Mouse (Mus musculus): ENCODE data around the gene Papln.
A peak's percentile ranks its signal among the peaks of the same experiment; 100 is the strongest.

Papln gene

DNA sequence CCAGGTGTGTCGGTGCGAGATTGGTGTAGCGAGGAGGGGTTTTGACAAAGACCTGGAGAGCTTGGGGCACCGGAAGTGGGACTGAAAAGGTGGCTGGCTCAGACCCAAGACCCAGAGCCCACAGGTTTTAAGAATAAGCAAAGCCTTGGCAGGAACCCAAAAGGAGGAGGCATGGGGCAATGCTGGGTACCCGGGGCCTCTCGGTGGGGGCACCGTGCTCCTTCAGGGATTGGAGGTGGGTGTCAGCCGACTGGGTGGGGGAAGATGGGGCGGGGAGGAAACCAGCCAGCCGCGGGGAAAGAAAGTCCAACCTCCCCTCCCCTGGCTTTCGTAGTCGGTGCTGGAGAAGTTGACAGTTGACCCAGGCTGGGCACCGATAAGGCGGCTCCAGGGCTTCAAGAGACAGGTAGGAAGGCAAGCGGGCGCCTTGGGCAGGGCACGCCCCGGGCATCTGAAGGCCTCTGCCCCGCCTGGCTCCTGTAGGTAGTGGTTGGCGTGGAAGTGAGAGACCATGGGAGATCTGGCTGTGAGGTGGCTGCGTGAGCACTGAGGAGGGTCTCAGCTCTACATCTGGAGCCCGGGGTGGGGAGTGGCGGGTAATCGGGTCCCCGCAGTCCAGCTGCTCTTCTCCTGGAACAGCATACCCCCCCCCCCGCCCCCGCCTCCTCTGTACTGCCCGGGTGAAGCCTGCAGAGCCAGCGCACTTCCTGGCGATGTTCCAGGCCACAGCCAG lies at the start of gene Papln:
Gene Papln (plus strand): TSS at position 324 of the 733 bp plus-strand sequence.
- no peak for DNase-seq (ENCODE audit: low spot score)

DNA sequence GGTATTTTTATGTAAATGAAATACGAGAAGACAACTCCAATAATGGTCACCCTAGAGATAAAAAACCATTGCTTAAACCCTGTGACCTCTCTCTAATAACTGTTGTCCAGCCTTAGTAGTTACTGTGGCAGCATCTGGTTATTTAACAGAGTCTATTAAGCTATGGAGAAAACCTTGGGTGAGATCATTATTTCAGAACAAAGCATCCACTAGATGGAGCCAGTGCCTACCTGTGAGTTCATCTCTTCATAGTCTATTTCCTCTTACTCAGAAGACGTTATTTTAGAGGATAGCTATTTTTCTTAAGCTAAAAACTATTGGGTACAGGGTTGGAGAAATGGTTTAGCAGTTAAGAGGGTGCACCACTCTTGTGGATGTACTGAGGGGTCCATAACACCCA lies 49.7 kb upstream of the Papln start:
- DNase-seq (ENCODE audit: low spot score) = no peak

DNA sequence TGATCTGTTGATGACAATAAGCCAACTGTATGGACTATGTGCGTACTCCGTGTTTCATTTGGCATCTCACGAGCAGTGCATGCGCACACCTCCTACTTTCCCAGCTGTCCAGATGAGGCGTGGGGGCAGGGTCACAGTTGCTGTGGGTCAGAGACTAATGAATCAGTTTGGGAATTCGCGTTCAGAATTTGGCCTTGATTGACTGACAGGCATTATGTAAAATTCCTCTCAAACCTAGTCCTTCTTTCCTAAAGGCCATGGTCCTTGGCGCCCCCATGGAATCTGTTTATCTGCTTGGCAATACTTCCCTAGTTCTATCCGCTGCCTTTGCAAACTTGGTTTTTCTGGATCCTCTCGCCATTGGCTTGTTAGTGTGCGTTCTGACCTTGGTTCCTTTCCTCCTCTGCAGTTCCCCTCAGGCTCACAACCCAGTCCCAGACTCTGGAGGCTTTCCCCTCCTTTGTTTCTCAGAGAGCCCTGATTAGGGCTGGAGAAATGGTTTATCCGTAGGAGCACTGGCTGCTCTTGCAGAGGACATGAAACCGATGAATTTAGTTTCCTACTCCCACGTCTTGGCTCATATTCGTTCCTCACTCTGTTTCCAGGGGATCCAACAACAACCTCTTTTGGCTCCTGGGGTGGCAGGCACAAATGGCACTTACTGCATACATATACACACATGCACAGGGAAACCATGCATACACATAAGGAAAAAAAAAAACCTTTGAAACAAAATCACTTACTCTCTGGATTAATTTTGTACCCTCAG lies 46.8 kb upstream of the Papln start:
- DNase-seq (ENCODE audit: low spot score) = peak; percentile 48

DNA sequence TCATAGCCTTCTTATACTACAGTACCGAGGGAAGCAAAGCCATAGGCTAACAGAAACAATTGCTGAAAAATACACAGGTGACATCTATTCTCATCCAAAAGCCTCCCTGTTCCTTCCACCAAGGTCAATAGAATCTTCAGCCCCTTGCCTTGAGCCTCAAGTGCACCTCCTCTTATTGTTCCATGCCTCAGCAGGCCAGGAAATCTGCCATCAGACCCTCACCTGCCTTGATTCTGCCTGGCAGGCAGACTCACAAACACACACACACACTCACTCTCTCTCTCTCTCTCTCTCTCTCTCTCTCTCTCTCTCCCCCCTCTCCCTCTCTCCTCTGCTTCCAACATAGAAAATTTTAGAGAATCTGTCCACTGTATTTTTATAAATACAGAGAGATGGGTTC lies 44.0 kb upstream of the Papln start:
- DNase-seq (ENCODE audit: low spot score) = no peak

DNA sequence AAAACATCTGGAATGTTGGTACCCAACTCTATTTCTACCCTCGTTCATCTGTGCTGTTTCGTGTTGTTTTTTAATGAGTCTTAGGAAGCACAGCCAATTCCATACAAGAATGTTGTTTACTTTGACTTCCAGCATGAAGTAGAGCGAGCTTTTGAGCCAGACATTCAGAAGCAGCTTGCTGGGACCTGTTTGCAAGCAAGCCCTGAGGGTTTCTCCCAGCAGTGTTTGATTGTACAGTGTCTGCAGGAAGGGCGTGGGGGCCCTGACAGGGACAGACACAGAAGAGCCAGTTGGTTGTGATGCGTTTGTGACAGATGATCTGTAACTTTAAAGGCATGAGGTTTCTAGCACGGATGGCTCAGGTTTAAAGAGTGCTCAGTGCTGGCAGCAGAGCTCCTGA lies 42.2 kb upstream of the Papln start:
- no peak for DNase-seq (ENCODE audit: low spot score)

DNA sequence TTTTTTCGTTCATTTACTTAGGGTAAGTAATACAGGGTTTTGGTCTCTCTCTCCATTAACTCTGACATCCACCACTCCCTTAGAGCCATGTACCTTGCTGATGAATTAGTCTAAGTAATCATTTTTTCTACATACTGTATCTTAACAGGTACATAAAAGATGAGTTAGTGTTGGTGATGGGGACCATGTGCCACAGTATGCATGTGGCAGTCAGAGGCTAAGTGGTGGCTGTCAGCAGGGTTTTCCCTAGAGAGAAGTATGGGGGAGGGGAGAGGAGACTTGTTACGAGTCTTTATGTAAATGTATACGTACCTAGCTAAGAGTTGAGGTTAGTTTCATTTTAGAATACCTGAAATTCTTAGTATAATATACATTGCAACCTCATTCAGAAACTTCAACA lies 40.4 kb upstream of the Papln start:
- no peak for DNase-seq (ENCODE audit: low spot score)

DNA sequence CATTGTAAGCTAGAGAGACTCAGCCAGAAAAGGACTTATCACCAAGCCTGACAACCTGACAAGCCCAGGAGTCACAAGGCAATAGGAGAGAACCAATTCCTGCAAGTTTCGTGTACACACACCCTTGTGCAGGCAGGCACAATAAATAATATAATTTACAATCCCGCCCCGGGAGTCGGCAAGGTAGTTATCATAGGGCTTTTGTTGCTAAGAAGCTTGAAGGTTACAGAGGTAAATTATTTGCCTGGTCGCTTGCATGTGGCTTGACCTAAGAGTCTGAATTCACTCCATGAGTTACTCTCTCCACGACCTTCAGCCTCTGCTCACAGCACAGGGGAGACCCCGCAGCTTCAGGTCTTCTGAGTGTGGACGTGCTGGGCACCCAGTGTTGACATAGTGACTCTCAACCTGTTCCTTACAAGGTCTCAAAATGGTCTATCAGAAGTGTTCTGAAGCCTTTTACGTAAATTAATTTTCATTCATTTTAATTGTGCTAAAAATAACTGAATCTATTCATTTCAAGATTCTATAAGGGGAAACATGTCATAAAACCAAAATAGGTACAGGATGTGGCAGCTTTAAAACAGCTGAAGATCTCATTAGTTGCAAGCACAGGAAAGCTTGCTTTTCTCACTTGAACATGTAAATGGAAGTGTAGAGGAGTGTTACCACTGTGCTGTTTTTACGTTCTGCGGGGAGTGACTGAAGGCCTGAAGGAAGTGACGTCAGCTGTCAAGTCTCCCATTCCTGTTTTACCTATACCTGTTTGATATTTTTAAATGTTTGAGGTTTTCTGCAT lies 36.7 kb upstream of the Papln start:
- DNase-seq (ENCODE audit: low spot score) = no peak

DNA sequence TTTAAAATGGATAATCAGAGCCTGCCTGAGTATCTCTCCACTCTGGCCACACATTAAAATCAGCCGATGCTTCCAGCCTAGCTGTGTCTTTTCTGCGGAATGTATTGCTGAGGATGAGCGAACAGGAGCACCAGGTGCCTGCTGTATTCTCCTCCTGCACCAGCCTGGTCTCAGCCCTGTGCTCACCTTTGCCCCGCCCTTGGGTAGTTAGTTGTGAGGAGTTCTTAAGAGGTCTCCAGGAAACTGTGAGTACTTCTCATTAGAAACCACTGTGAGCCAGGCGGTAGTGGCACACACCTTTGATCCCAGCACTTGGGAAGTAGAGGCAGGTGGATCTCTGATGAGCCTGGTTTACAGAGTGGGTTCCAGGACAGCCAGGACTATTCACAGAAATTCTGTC lies 31.2 kb upstream of the Papln start:
- DNase-seq (ENCODE audit: low spot score) = no peak

DNA sequence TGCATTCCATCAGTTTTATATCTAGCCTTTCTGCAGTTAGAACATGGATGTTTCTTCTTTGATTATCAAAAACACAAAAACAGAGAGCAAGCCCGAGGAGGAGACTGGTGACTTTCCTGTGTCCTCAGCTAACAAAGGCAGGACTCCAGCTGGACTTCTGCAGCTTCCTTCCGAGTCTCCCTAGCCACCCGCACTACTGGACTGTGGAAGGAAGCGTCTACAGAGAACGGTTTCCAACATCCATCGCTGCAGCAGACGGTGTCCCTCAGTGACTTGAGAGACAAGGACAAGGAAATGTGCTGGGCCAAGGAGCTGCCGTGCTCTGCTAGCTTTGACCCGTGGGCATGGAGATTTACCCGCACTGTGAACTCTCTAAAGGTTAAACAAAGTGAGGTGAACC lies 29.4 kb upstream of the Papln start:
- DNase-seq (ENCODE audit: low spot score) = no peak

DNA sequence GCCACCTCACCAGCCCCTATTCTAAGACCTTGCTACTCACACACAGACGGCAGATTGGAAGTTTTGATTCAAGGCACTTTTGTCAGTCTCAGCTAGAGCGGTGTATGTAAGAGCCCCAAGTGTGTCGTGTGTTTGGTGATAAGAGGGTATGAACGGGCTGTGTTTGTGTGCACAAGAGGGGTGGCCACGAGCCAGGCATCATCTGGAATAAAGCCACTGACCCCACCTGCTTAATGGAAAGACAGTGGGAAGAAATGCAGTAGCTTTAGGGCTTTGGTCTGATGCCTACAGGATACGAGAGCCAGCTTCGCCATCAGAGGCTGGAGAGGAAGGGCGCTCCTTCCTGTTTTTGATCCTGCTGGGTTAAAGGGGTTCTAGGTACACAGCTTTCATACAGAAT lies 27.2 kb upstream of the Papln start:
- DNase-seq (ENCODE audit: low spot score) = no peak

DNA sequence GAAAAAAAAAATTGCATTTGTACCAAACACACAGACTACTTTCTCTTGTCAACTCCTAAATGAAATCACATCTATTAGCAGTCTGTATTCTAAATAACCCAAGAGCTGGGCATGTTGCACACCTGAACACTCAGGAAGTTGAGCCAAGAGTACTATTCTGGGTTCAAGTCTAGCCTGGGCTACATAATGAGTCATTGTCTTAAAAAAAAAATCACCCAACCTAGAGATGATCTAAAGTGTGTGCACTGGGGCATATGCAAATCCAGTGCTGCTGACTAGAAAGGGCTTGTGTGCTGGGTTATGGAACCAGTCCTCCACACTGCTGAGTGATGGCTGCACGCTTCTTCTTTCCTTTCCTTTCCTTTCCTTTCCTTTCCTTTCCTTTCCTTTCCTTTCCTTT lies 24.8 kb upstream of the Papln start:
- no peak for DNase-seq (ENCODE audit: low spot score)

DNA sequence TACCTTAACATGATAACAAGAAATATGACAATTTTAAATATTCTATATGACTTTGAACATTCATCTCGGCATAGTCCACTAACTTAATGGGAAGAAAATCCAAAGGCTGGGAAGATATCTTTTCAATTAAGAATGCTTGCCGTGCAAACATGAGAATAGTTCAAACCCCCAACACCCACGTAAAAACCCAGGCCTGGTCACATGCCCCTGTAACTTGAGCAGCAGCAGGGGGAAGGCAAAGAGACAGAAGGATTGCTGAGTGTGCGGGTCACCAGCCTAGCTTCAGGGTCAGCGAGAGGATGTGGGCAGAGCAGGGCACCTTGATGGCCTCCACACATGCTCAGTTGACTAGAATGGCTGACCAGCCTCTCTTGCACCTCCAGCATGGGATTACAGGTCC lies 21.7 kb upstream of the Papln start:
- no peak for DNase-seq (ENCODE audit: low spot score)

DNA sequence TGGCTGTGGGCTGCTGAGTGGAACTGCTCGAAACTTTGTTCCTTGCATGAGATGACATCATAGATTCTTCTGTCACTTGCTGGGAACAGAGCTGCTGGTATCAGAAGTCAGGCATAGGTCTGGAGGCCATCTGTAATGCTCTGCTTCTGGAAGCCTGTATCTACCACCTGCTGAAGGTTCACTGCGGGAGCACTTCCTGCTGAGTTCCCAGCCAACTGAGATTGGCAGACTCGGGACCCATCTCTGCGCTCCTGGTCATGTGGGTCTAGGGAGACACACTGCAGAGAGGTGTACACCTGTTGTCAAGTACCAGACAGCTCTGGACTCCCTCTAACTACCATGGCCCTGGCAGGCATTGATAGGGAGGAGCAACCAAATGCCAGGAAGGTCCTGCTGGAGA lies 20.6 kb upstream of the Papln start:
- no peak for DNase-seq (ENCODE audit: low spot score)

DNA sequence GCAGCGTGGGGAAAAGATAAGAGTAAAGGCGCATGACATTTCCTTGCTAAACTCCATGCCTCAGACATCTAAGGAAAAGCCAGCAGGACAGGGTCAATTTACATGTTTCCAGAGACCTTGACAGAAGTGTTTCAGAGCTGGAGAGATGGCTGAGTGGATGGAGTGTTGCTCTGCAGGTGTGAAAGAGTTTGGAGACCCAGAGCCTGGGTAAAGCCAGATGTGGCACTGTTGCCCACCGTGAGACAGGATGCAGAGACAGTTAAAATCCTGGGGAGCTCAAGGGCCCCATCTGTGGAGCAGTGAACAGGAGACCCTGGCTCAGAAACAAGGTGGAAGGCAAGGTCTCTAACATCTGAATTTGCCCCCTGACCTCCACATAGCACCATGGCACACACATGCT lies 19.7 kb upstream of the Papln start:
- no peak for DNase-seq (ENCODE audit: low spot score)

DNA sequence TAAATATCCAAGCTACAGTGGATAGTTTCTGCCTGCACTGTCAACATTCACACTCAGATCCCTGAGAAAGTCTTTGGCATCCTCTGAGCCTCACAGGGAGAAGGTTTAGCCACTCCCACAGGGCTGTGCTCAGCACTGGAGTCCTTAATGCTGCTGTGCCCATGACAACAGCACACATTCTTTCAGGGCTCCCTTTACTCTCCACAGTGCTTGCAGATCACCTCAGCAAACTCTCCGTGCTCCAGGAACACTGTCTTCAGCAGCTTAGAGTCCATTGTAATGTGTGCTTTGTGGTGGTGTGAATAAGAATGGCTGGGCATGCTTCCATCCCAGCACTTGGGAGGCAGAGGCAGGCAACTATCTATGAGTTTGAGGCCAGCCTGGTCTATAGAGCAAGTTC lies 14.2 kb upstream of the Papln start:
- no peak for DNase-seq (ENCODE audit: low spot score)

DNA sequence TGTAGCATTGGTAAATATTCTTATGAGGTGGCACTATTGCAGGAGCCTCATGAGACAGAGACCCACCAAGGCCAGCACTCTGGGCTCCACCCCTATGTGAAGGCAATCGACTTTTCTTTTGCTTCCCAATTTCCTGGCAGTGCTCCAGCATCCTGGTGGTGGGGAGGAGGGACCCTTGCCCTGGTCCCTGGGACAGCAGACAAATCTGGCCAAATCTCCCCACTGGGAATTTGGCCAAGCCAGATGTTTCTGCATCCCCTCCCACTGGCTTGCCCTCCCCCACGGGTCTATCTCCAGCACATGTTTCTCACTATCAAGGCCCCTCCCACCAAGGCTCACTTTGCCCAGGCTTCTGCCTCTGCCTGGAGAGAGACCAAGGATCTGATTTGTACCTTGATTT lies 10.9 kb upstream of the Papln start:
- DNase-seq (ENCODE audit: low spot score) = peak; percentile 64

DNA sequence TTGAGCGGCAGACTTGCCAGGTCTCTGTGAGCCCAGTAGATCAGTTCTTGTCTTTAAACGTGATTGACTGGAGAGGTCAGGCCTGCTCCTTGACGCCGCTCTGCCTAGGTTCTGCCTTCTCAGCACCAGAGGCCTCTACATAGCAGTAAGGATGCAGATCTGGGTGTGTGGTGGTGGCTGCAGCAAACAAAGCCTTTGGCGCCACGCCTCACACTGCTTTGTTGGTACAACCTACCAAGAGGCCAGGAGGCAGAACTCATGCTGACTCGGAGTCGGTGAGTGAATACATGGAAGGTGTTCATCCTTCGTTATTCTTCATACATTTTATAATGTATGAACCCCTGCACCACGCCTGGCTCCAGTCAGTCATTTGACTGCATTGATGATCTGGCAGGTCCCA lies 4.7 kb upstream of the Papln start:
- no peak for DNase-seq (ENCODE audit: low spot score)

DNA sequence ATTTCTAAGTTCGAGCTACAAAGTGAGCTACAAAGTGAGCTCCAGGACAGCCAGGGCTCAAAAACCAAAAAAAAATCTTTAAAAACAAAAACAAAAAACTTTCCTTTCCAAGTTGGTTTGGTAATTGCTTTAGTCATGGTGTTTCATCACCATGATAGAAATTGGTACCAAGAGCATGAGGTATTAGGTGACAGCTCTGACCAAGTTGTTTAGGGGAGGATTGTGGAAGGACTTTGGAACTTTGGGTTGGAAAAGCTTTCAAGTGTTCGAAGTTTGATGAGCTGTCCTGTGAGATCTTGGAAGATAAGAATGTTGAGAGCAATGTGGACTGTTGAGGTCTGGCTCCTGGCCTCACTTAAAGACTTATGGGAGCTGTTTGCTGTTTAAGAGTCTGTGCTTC lies 3.2 kb upstream of the Papln start:
- DNase-seq (ENCODE audit: low spot score) = no peak

DNA sequence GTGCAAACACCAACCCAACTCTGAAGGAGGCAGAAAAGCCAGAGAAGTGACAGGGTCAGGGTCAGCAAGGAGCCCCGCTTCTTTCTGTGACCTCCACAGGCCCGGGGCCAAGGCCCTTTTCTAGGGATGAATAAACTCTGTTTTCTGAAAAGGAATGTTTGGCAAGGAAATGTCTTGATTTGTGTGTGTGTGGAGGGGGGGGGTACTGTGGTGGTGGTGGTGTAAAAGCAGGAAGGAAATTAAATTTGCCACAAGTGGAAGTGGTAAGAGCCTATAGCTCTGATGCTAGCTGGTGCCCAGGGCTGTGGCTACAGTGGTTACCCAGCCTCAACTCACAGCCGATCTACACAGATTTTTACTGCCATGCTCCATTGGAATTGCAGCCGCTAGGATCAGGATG lies 728 bp upstream of the Papln start:
- DNase-seq (ENCODE audit: low spot score) = no peak

DNA sequence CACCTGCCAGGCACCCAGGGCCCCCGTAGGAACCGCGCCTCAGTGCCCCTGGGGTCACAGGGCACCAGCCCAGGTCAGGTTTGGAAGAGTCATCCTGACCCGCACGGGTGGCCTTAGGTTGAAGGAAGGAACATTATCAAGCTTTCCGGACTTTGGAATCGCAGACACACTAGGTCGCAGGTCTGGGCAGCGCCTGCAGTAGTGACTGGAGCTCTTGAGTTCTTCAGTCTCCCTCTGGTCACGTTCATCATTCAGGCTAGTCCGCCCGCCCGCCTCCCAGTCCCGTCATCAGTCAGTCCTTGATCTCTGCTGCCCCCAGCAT lies 571 bp downstream of the Papln start:
- no peak for DNase-seq (ENCODE audit: low spot score)

DNA sequence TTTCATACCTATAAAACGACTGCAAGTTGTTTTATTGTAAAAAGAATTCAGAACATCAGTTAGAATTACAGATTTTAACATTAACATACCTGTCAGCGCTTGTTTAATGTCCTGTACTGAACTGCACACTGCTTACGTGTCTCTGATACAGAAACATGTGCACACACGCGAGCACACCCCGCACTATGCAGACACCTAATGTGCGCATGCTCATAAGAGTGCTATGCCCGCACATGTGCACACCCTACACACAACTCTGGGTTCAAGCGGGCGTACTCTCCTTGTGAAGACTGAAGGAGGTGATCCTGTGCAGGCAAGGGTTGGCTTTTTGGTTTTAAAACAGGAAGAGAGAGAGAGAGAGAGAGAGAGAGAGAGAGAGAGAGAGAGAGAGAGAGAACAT lies 1.1 kb downstream of the Papln start:
- DNase-seq (ENCODE audit: low spot score) = no peak

DNA sequence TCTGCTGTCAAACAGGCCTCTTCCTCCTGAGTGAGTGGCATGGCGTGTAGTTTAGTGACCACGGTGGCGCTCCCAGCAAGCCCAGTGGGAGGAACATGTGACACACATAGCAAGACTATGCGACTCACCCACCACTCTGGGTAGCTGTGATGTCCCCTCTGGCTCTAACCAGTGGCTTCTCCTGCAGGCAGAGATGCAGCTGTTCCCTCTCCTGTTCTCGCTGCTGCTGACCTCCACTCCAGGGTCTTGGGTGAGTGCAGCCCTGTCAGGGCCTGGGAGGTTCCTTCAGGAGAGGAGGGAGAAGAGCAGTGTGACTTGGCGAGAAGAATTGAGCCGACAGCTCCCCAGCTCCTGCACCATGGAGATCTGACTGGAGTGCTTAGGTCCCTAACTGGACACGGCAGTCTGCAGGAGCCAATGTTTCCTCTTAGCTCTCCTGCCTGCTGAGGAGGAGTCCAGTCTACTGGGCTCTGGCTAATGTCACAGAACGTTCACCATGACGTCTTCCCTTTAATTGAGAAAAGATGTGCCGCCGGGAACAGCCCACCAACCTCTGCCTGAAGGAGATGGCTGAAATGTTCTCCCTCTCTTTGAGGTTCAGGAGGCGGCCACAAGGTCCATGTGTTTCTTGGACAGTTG lies 2.6 kb downstream of the Papln start:
- no peak for DNase-seq (ENCODE audit: low spot score)

DNA sequence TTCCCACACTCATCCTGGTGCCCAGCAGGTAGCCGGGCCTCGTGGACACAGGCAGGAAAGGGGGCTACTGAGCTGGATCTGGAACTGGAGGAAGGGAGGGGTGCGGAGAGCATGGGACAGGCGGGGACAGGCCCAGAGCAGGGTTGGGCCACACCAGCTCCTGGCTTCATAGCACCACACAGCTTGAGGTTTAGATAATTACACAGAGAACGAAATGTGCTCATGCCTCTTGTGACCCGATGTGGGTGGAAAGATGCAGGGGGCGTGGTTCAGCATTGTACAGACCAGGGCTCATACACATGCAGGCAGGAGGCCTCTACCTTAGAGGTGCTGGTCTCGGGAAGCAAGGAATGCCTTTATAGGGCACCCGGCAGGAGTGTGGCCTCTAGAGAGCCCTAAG lies 4.4 kb downstream of the Papln start:
- no peak for DNase-seq (ENCODE audit: low spot score)
